Mouse (Mus musculus): ENCODE measurements around the gene Thsd7a.

The Thsd7a gene

GRCm38 (mm10) chr6:12693239-12693638 is 56.0 kb downstream of the Thsd7a start:
- DNase-seq (ENCODE audit: extremely low read depth, low read depth): no peak

- DNase-seq (ENCODE audit: extremely low read depth, low read depth): no peak
Measured at GRCm38 (mm10) chr6:12649633-12650032, 99.6 kb downstream of the Thsd7a start.

- no peak for DNase-seq (ENCODE audit: extremely low read depth, low read depth)
Measured at GRCm38 (mm10) chr6:12628637-12629246, 120.5 kb downstream of the Thsd7a start.

- DNase-seq (ENCODE audit: extremely low read depth, low read depth): no peak
Measured at GRCm38 (mm10) chr6:12606638-12607246, 142.5 kb downstream of the Thsd7a start.

GRCm38 (mm10) chr6:12602927-12603326 is 146.3 kb downstream of the Thsd7a start:
- DNase-seq (ENCODE audit: extremely low read depth, low read depth): no peak

- no peak for DNase-seq (ENCODE audit: extremely low read depth, low read depth)
Measured at GRCm38 (mm10) chr6:12602161-12602560, 147.0 kb downstream of the Thsd7a start.

GRCm38 (mm10) chr6:12584456-12584855 is 164.8 kb downstream of the Thsd7a start:
- no peak for DNase-seq (ENCODE audit: extremely low read depth, low read depth)

GRCm38 (mm10) chr6:12581143-12581542 is 168.1 kb downstream of the Thsd7a start:
- DNase-seq (ENCODE audit: extremely low read depth, low read depth): no peak

GRCm38 (mm10) chr6:12575619-12576216 is 173.5 kb downstream of the Thsd7a start:
- DNase-seq (ENCODE audit: extremely low read depth, low read depth): no peak

- no peak for DNase-seq (ENCODE audit: extremely low read depth, low read depth)
Measured at GRCm38 (mm10) chr6:12572202-12572601, 177.0 kb downstream of the Thsd7a start.

- DNase-seq (ENCODE audit: extremely low read depth, low read depth): no peak
Measured at GRCm38 (mm10) chr6:12565136-12565535, 184.1 kb downstream of the Thsd7a start.

- DNase-seq (ENCODE audit: extremely low read depth, low read depth): no peak
Measured at GRCm38 (mm10) chr6:12562336-12562735, 186.9 kb downstream of the Thsd7a start.

- no peak for DNase-seq (ENCODE audit: extremely low read depth, low read depth)
Measured at GRCm38 (mm10) chr6:12560500-12560899, 188.7 kb downstream of the Thsd7a start.

- no peak for DNase-seq (ENCODE audit: extremely low read depth, low read depth)
Measured at GRCm38 (mm10) chr6:12555114-12556099, 193.8 kb downstream of the Thsd7a start.

- DNase-seq (ENCODE audit: extremely low read depth, low read depth): no peak
Measured at GRCm38 (mm10) chr6:12551176-12551575, 198.0 kb downstream of the Thsd7a start.

- DNase-seq (ENCODE audit: extremely low read depth, low read depth): no peak
Measured at GRCm38 (mm10) chr6:12550054-12550655, 199.1 kb downstream of the Thsd7a start.

- no peak for DNase-seq (ENCODE audit: extremely low read depth, low read depth)
Measured at GRCm38 (mm10) chr6:12544096-12544495, 205.1 kb downstream of the Thsd7a start.

GRCm38 (mm10) chr6:12542496-12542895 is 206.7 kb downstream of the Thsd7a start:
- DNase-seq (ENCODE audit: extremely low read depth, low read depth): no peak

GRCm38 (mm10) chr6:12519121-12519520 is 230.1 kb downstream of the Thsd7a start:
- DNase-seq (ENCODE audit: extremely low read depth, low read depth): no peak

- no peak for DNase-seq (ENCODE audit: extremely low read depth, low read depth)
Measured at GRCm38 (mm10) chr6:12518283-12518903, 230.8 kb downstream of the Thsd7a start.

GRCm38 (mm10) chr6:12517726-12518125 is 231.5 kb downstream of the Thsd7a start:
- DNase-seq (ENCODE audit: extremely low read depth, low read depth): no peak

All from MEL-GATA-1-ER (cell line).